In genomic region chr19:58674644-58675043, GRCm38 (mm10) we compare ENCODE assay signal across 20 mouse cellular contexts. TPM values are rescaled to one million over a fixed set of nuclear protein-coding genes. Genes with fewer than 3 reads are reported as not detected.
A peak's percentile ranks its signal among the peaks of the same experiment; 100 is the strongest.
DNase-seq lines count a peak whose midpoint lies in the region; ATAC-seq and TF ChIP-seq lines count a peak whose summit lies in the region.
"Had no signal": no experiment of that assay in that cellular context is flagged by ENCODE, and none has a peak within 500 bp of the region (broad histone marks: within the 10 kb centered on the region; RNA-seq: fewer than 3 reads in every experiment).

No protein-coding gene starts in this region.

- no peak for ATAC-seq in heart, embryonic 12.5 days (ENCODE audit: insufficient number of reproducible peaks, low FRiP score)
- ATAC-seq in midbrain, postnatal 0 days (ENCODE audit: low FRiP score), result no peak
- no peak for ATAC-seq in midbrain, embryonic 15.5 days (replicated peaks)

- no peaks in the 10 kb centered on the region for H3K4me1 ChIP-seq in heart, embryonic 12.5 days (replicated peaks)
- no peaks in the 10 kb centered on the region for H3K4me1 ChIP-seq in midbrain, postnatal 0 days (ENCODE audit: insufficient read depth, low read length)
- H3K4me1 ChIP-seq in midbrain, embryonic 15.5 days, result no peaks in the 10 kb centered on the region
- H3K4me1 ChIP-seq: kidney, embryonic 15.5 days; limb, embryonic 15.5 days had no signal

- H3K9ac ChIP-seq in heart, embryonic 12.5 days, result no peak overlapping the region
- H3K9ac ChIP-seq in midbrain, postnatal 0 days (replicated peaks; ENCODE audit: low read length, poor library complexity, severe bottlenecking), result no peak overlapping the region
- no peak overlapping the region for H3K9ac ChIP-seq in midbrain, embryonic 15.5 days
- H3K9ac ChIP-seq: kidney, embryonic 15.5 days; limb, embryonic 15.5 days; neural tube, embryonic 13.5 days had no signal

- peak; percentile 19 to 34 for DNase-seq in cerebellum, postnatal 14 days
- no peak for DNase-seq in cerebellum, adult 11 months
- DNase-seq in heart, postnatal 4 days, result peak; percentile 50
- peak; percentile 45 for DNase-seq in midbrain, postnatal 0 days (ENCODE audit: low spot score)
- DNase-seq in brain, embryonic 18.5 days (ENCODE audit: low read depth, low spot score), result peak; percentile 18
- DNase-seq in neural tube, embryonic 10.5 days (ENCODE audit: extremely low spot score, low spot score), result no peak
- DNase-seq: cerebellum, adult 9-11 months; right cerebral cortex, postnatal 25 days had no signal

- TF ChIP-seq CTCF in midbrain, postnatal 0 days (IDR thresholded peaks at IDR 0.05), result no peak

- H3K27ac ChIP-seq in heart, embryonic 12.5 days (ENCODE audit: poor library complexity, severe bottlenecking), result no peak overlapping the region
- H3K27ac ChIP-seq in midbrain, postnatal 0 days (ENCODE audit: low read depth, low read length), result no peak overlapping the region
- H3K27ac ChIP-seq in midbrain, embryonic 15.5 days, result no peak overlapping the region
- H3K27ac ChIP-seq: kidney, embryonic 15.5 days; limb, embryonic 15.5 days; neural tube, embryonic 13.5 days had no signal

- no peaks in the 10 kb centered on the region for H3K27me3 ChIP-seq in heart, embryonic 12.5 days (replicated peaks)
- H3K27me3 ChIP-seq in midbrain, postnatal 0 days (ENCODE audit: insufficient read depth, low read length), result no peaks in the 10 kb centered on the region
- no peaks in the 10 kb centered on the region for H3K27me3 ChIP-seq in midbrain, embryonic 15.5 days (replicated peaks)
- H3K27me3 ChIP-seq: kidney, embryonic 15.5 days; limb, embryonic 15.5 days; neural tube, embryonic 13.5 days had no signal

- no peaks in the 10 kb centered on the region for H3K36me3 ChIP-seq in heart, embryonic 12.5 days
- no peaks in the 10 kb centered on the region for H3K36me3 ChIP-seq in midbrain, postnatal 0 days (ENCODE audit: insufficient read depth, low read length)
- H3K36me3 ChIP-seq in midbrain, embryonic 15.5 days (replicated peaks), result no peaks in the 10 kb centered on the region
- H3K36me3 ChIP-seq: kidney, embryonic 15.5 days; limb, embryonic 15.5 days; neural tube, embryonic 13.5 days had no signal

- no peak overlapping the region for H3K4me3 ChIP-seq in heart, embryonic 12.5 days
- H3K4me3 ChIP-seq in midbrain, postnatal 0 days (ENCODE audit: low read depth, low read length), result no peak overlapping the region
- no peak overlapping the region for H3K4me3 ChIP-seq in midbrain, embryonic 15.5 days
- H3K4me3 ChIP-seq: kidney, embryonic 15.5 days; limb, embryonic 15.5 days; neural tube, embryonic 13.5 days had no signal

- H3K9me3 ChIP-seq in heart, embryonic 12.5 days (replicated peaks), result no peaks in the 10 kb centered on the region
- H3K9me3 ChIP-seq in midbrain, postnatal 0 days (ENCODE audit: low read length), result no peaks in the 10 kb centered on the region
- no peaks in the 10 kb centered on the region for H3K9me3 ChIP-seq in midbrain, embryonic 15.5 days
- H3K9me3 ChIP-seq: kidney, embryonic 15.5 days; limb, embryonic 15.5 days; neural tube, embryonic 13.5 days had no signal

- no peak overlapping the region for H3K4me2 ChIP-seq in heart, embryonic 12.5 days
- H3K4me2 ChIP-seq in midbrain, postnatal 0 days (ENCODE audit: low read depth, low read length, poor library complexity, severe bottlenecking), result no peak overlapping the region
- H3K4me2 ChIP-seq in midbrain, embryonic 15.5 days, result no peak overlapping the region
- H3K4me2 ChIP-seq: kidney, embryonic 15.5 days; limb, embryonic 15.5 days; midbrain, embryonic 11.5 days; neural tube, embryonic 13.5 days had no signal

- 53% methylated on average over 2 of the region's 2 CpGs for WGBS in heart, embryonic 12.5 days
- 30% methylated on average over 2 of the region's 2 CpGs for WGBS in midbrain, postnatal 0 days
- 35% methylated on average over 2 of the region's 2 CpGs for WGBS in midbrain, embryonic 15.5 days

RNA-seq across cellular contexts. Expression of gene Pnlip, which starts 22.3 kb away (rescaled TPM):
- total RNA-seq in heart, postnatal 4 days (2021), result not detected
- polyA plus RNA-seq in heart, embryonic 12.5 days (2016; fragmentation: Nextera tagmentation; extraction: Ambion mirVana), result not detected in 2 replicates
- total RNA-seq in midbrain, postnatal 0 days (2014; rRNA removed), result not detected in 2 replicates
- polyA plus RNA-seq in midbrain, postnatal 0 days (2015; fragmentation: Nextera tagmentation; extraction: Ambion mirVana), result 0.17 and 0.48 TPM in 2 replicates
- polyA plus RNA-seq in midbrain, embryonic 15.5 days (2015; fragmentation: Nextera tagmentation; extraction: Ambion mirVana), result 0.59 TPM in 1 of 2 replicates, not detected in the other
- total RNA-seq: gastrocnemius, postnatal 4 days; hematopoietic stem cell, adult 5-6 weeks; MEL had no signal
- polyA plus RNA-seq: C2C12; kidney, embryonic 15.5 days; limb, embryonic 15.5 days; lung, embryonic 16.5 days; midbrain, embryonic 11.5 days had no signal

RNA-seq across cellular contexts. Expression of gene Pnliprp1, which starts 54.0 kb away (rescaled TPM):
- total RNA-seq in heart, postnatal 4 days (2021), result 1 to 10 TPM in 1 of 2 experiments, under 1 TPM in 1; 0.32 to 1.0 TPM
- polyA plus RNA-seq in heart, embryonic 12.5 days (2016; fragmentation: Nextera tagmentation; extraction: Ambion mirVana), result 0.31 and 0.52 TPM in 2 replicates
- not detected in 2 replicates for total RNA-seq in midbrain, postnatal 0 days (2014; rRNA removed)
- polyA plus RNA-seq in midbrain, postnatal 0 days (2015; fragmentation: Nextera tagmentation; extraction: Ambion mirVana), result 0.38 TPM in 1 of 2 replicates, not detected in the other
- polyA plus RNA-seq in midbrain, embryonic 15.5 days (2015; fragmentation: Nextera tagmentation; extraction: Ambion mirVana), result 0.56 and 6.8 TPM in 2 replicates
- total RNA-seq: gastrocnemius, postnatal 4 days; hematopoietic stem cell, adult 5-6 weeks; left cerebral cortex, adult 18-20 months; MEL had no signal
- polyA plus RNA-seq: C2C12; midbrain, embryonic 11.5 days; neural tube, embryonic 13.5 days had no signal

Comparison
In these comparisons a context has a peak if more than half of its experiments do, and no peak if none do; other contexts are left out.
1. DNase-seq: peak in cerebellum, postnatal 14 days (2 of 2), heart, postnatal 4 days (single experiment), midbrain, postnatal 0 days (single experiment) and brain, embryonic 18.5 days (single experiment); none in cerebellum, adult 11 months (single experiment) and neural tube, embryonic 10.5 days (single experiment).